ENCODE assay signal across 21 mouse cellular contexts in the genomic region with DNA sequence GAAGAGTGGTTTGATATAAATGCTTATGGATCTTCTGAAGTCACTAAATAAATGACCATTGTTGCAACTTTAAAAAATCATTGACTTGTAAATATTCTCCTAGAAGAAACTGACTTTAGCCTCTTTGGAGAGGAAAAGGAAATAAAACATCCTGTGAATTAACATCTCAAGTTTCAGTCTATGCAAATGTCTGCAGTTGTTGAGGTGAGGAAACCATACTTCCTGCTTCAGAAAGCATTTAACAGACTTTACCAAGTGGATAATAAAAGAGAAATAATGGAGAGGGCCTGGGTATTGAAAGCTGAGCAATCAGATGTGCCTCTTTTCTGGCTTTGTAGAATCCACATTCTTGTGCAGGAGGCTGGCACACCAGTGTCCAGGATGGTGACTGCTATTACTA.
DNase-seq lines count a peak whose midpoint lies in the region; ATAC-seq and TF ChIP-seq lines count a peak whose summit lies in the region.
"Had no signal": no experiment of that assay in that cellular context is flagged by ENCODE, and none has a peak within 500 bp of the region (broad histone marks: within the 10 kb centered on the region; RNA-seq: fewer than 3 reads in every experiment).

No protein-coding gene starts in this region.

- no peaks in the 10 kb centered on the region for H3K36me3 ChIP-seq in heart, adult 2 months (ENCODE audit: control insufficient read depth, insufficient read depth, low read length)
- H3K36me3 ChIP-seq in heart, embryonic 10.5 days, result no peaks in the 10 kb centered on the region
- H3K36me3 ChIP-seq: embryonic facial prominence, embryonic 10.5 days; heart, embryonic 15.5 days; hindbrain, embryonic 10.5 days had no signal

- H3K27ac ChIP-seq in heart, adult 2 months, result peak overlapping the region; percentile 11; the same call in 1 of the 2 replicates
- H3K27ac ChIP-seq in heart, embryonic 10.5 days, result no peak overlapping the region
- H3K27ac ChIP-seq: embryonic facial prominence, embryonic 10.5 days; forebrain, embryonic 13.5 days; heart, embryonic 15.5 days; hindbrain, embryonic 10.5 days; hindbrain, embryonic 14.5 days had no signal

- H3K9ac ChIP-seq in heart, adult 2 months (ENCODE audit: low read depth, low read length), result no peak overlapping the region
- H3K9ac ChIP-seq: forebrain, embryonic 13.5 days; forebrain, postnatal 0 days; heart, embryonic 15.5 days; hindbrain, embryonic 14.5 days had no signal

- TF ChIP-seq EP300 in heart, adult 2 months (IDR thresholded peaks at IDR 0.05; ENCODE audit: insufficient read depth, low read depth, low read length), result no peak

- H3K4me1 ChIP-seq in heart, adult 2 months (ENCODE audit: control insufficient read depth, insufficient read depth, low read length), result peaks cover 2% of the 10 kb centered on the region
- no peaks in the 10 kb centered on the region for H3K4me1 ChIP-seq in heart, embryonic 10.5 days
- H3K4me1 ChIP-seq: embryonic facial prominence, embryonic 10.5 days; forebrain, embryonic 13.5 days; heart, embryonic 15.5 days; hindbrain, embryonic 10.5 days had no signal

- H3K9me3 ChIP-seq in heart, embryonic 10.5 days, result no peaks in the 10 kb centered on the region
- H3K9me3 ChIP-seq: embryonic facial prominence, embryonic 10.5 days; forebrain, embryonic 13.5 days; heart, embryonic 15.5 days; hindbrain, embryonic 10.5 days had no signal

- H3K79me2 ChIP-seq in heart, adult 2 months (replicated peaks; ENCODE audit: control insufficient read depth, insufficient read depth, low read length), result no peaks in the 10 kb centered on the region

- no peak for TF ChIP-seq POLR2A in heart, adult 2 months (IDR thresholded peaks at IDR 0.05; ENCODE audit: insufficient read depth, low read depth, low read length)

- peak; percentile 29 for ATAC-seq in granulocyte monocyte progenitor cell, adult 5-6 weeks (replicated peaks; ENCODE audit: poor library complexity, severe bottlenecking)
- ATAC-seq in megakaryocyte, adult 5-6 weeks (ENCODE audit: poor library complexity, severe bottlenecking), result peak; percentile 31; the same call in 1 of the 2 replicates
- ATAC-seq: forebrain, embryonic 13.5 days; forebrain, postnatal 0 days had no signal

- TF ChIP-seq CTCF in heart, adult 2 months (IDR thresholded peaks at IDR 0.05), result no peak

- intact Hi-C loops in heart, adult 2 months (cut with DNase I), result no loop called here

- H3K27me3 ChIP-seq in heart, adult 2 months (ENCODE audit: control insufficient read depth, insufficient read depth, low read length), result no peaks in the 10 kb centered on the region
- H3K27me3 ChIP-seq in heart, embryonic 10.5 days (ENCODE audit: insufficient read depth, poor library complexity, severe bottlenecking), result no peaks in the 10 kb centered on the region
- H3K27me3 ChIP-seq: forebrain, embryonic 13.5 days; heart, embryonic 15.5 days had no signal

- DNase-seq in heart, adult 2 months, result no peak
- DNase-seq in heart, embryonic 10.5 days (ENCODE audit: low spot score), result no peak
- DNase-seq in CD4-positive, CD25-positive, alpha-beta regulatory T cell, adult 2 months (ENCODE audit: low read depth, low spot score), result peak; percentile 41
- DNase-seq in T-cell, adult 2 months (ENCODE audit: low spot score), result no peak
- no peak for DNase-seq in ovary, postnatal 10 days (ENCODE audit: low spot score)
- DNase-seq in ovary, postnatal 36 days (ENCODE audit: low spot score), result no peak
- DNase-seq: adrenal gland, adult 2 months; adrenal gland, postnatal 25 days; cerebellum, adult 18-20 months; cerebellum, adult 9-11 months; forebrain, postnatal 0 days; gastrocnemius, postnatal 25 days; heart, adult 11 months; heart, postnatal 14 days had no signal

- no peak overlapping the region for H3K4me3 ChIP-seq in heart, adult 2 months
- H3K4me3 ChIP-seq in heart, embryonic 10.5 days, result no peak overlapping the region
- H3K4me3 ChIP-seq: embryonic facial prominence, embryonic 10.5 days; forebrain, embryonic 13.5 days; heart, embryonic 15.5 days; hindbrain, embryonic 10.5 days had no signal
